Mouse (Mus musculus) MEL (cell line): ENCODE data around the gene Strada. TPM values are rescaled to one million over a fixed set of nuclear protein-coding genes. Genes with fewer than 3 reads are reported as not detected.

Source experiments
- DNase-seq: peaks from one replicate; pipeline ENCODE4 v3.0.0; 2011; ENCODE audit warnings: low read depth, low spot score
- H3K27ac ChIP-seq: 2 replicates; pipeline ENCODE4 v1.5.1; 2012; ENCODE audit warnings: low read depth, mild to moderate bottlenecking, control low read depth, low read length, moderate library complexity; ENCODE audit not compliant: control insufficient read depth
- H3K27me3 ChIP-seq, 2 experiments: fragments of 150-350 bp in 1 of 2; sonication (generic) in 1 of 2; 2 replicates each; pipeline ENCODE4 v1.6.1; 2012; ENCODE audit warnings: low read length in 2 of 2, mild to moderate bottlenecking in 2 of 2, improper control_type of control experiment in 1 of 2, moderate library complexity in 1 of 2; ENCODE audit not compliant: insufficient read depth in 2 of 2, control insufficient read depth in 1 of 2
- H3K36me3 ChIP-seq, 2 experiments: 2 replicates each; pipeline ENCODE4 v1.6.1; 2012 to 2014; ENCODE audit warnings: low read length in 2 of 2, improper control_type of control experiment in 1 of 2, inconsistent platforms in 1 of 2, mild to moderate bottlenecking in 1 of 2; ENCODE audit not compliant: insufficient read depth in 2 of 2, control insufficient read depth in 1 of 2
- H3K4me1 ChIP-seq, 2 experiments: fragments of 150-350 bp in 1 of 2; sonication (generic) in 1 of 2; 2 replicates each; pipeline ENCODE4 v1.6.1; 2012; ENCODE audit warnings: low read length in 2 of 2, improper control_type of control experiment in 1 of 2, mild to moderate bottlenecking in 1 of 2; ENCODE audit not compliant: insufficient read depth in 2 of 2, control insufficient read depth in 1 of 2
- H3K4me3 ChIP-seq, 2 experiments: fragments of 150-350 bp in 1 of 2; sonication (generic) in 1 of 2; 2 replicates each; pipeline ENCODE4 v1.5.1; 2012; ENCODE audit warnings: low read depth in 2 of 2, low read length in 2 of 2, mild to moderate bottlenecking in 2 of 2, moderate library complexity in 2 of 2, control low read depth in 1 of 2, improper control_type of control experiment in 1 of 2; ENCODE audit not compliant: control insufficient read depth in 1 of 2, insufficient read depth in 1 of 2
- H3K79me2 ChIP-seq: 2 replicates; pipeline ENCODE4 v1.6.1; 2012; ENCODE audit warnings: mild to moderate bottlenecking, low read length, moderate library complexity; ENCODE audit not compliant: control insufficient read depth, poor library complexity, insufficient read depth
- H3K9ac ChIP-seq: 2 replicates; pipeline ENCODE4 v1.6.1; 2012; ENCODE audit warnings: low read depth, mild to moderate bottlenecking, control low read depth, low read length, moderate library complexity; ENCODE audit not compliant: control insufficient read depth, poor library complexity, severe bottlenecking
- H3K9me3 ChIP-seq: fragments of 150-350 bp; sonication (generic); replicated peaks from 2 replicates; pipeline ENCODE4 v1.6.1; 2012; ENCODE audit warnings: mild to moderate bottlenecking, low read length, improper control_type of control experiment, moderate library complexity; ENCODE audit not compliant: insufficient read depth
- BHLHE40 ChIP-seq: IDR thresholded peaks from 2 replicates; pipeline ENCODE4 v1.6.1; 2012; ENCODE audit warnings: low read depth, mild to moderate bottlenecking, inconsistent platforms, low read length, improper control_type of control experiment, borderline replicate concordance
- CHD1 ChIP-seq: IDR thresholded peaks from 2 replicates; pipeline ENCODE4 v1.6.1; 2012; ENCODE audit warnings: low read depth, mild to moderate bottlenecking, inconsistent platforms, low read length, improper control_type of control experiment
- CHD2 ChIP-seq: IDR thresholded peaks from 2 replicates; pipeline ENCODE4 v1.6.1; 2011; ENCODE audit warnings: low read length, improper control_type of control experiment
- CTCF ChIP-seq, 3 experiments: IDR thresholded peaks in 2 of 3; conservative IDR thresholded peaks in 1 of 3; 2 replicates each; pipeline ENCODE4 v1.5.1; 2011 to 2012; ENCODE audit warnings: low read length in 3 of 3, low read depth in 2 of 3, mild to moderate bottlenecking in 2 of 3, improper control_type of control experiment in 1 of 3, inconsistent platforms in 1 of 3, mixed read lengths in 1 of 3, moderate library complexity in 1 of 3; ENCODE audit not compliant: control insufficient read depth in 1 of 3, insufficient read depth in 1 of 3, poor library complexity in 1 of 3, severe bottlenecking in 1 of 3
- E2F4 ChIP-seq: IDR thresholded peaks from 2 replicates; pipeline ENCODE4 v1.6.1; 2011; ENCODE audit warnings: low read depth, low read length, improper control_type of control experiment, borderline replicate concordance
- ELF1 ChIP-seq: IDR thresholded peaks from 2 replicates; pipeline ENCODE4 v1.6.1; 2014; ENCODE audit warnings: low read depth, mild to moderate bottlenecking, inconsistent platforms, low read length, improper control_type of control experiment, moderate library complexity
- EP300 ChIP-seq, 2 experiments: IDR thresholded peaks; 2 replicates each; pipeline ENCODE4 v1.6.1; 2011; ENCODE audit warnings: improper control_type of control experiment in 2 of 2, low read length in 2 of 2, low read depth in 1 of 2, mild to moderate bottlenecking in 1 of 2
- JUND ChIP-seq: IDR thresholded peaks from 2 replicates; pipeline ENCODE4 v1.6.1; 2011; ENCODE audit warnings: low read depth, mild to moderate bottlenecking, improper control_type of control experiment, low read length
- KAT2A ChIP-seq: conservative IDR thresholded peaks from 2 replicates; pipeline ENCODE4 v1.6.1; 2012; ENCODE audit warnings: low read depth, low read length, improper control_type of control experiment, inconsistent platforms
- MAFK ChIP-seq: IDR thresholded peaks from 2 replicates; pipeline ENCODE4 v1.6.1; 2011; ENCODE audit warnings: low read depth, mild to moderate bottlenecking, low read length, improper control_type of control experiment, borderline replicate concordance
- MAX ChIP-seq: IDR thresholded peaks from 2 replicates; pipeline ENCODE4 v1.6.1; 2011; ENCODE audit warnings: low read length, improper control_type of control experiment
- MAZ ChIP-seq: IDR thresholded peaks from 2 replicates; pipeline ENCODE4 v1.6.1; 2012; ENCODE audit warnings: low read depth, mild to moderate bottlenecking, inconsistent platforms, low read length, improper control_type of control experiment
- MEF2A ChIP-seq: IDR thresholded peaks from 2 replicates; pipeline ENCODE4 v1.6.1; 2014; ENCODE audit warnings: low read depth, mild to moderate bottlenecking, inconsistent platforms, low read length, improper control_type of control experiment; ENCODE audit not compliant: poor library complexity, insufficient replicate concordance, severe bottlenecking; ENCODE audit errors: extremely low read depth
- MYB ChIP-seq: IDR thresholded peaks from 2 replicates; pipeline ENCODE4 v1.6.1; 2011; ENCODE audit warnings: mild to moderate bottlenecking, low read depth, low read length, improper control_type of control experiment
- MYC ChIP-seq: IDR thresholded peaks from 2 replicates; pipeline ENCODE4 v1.6.1; 2011; ENCODE audit warnings: low read depth, mild to moderate bottlenecking, low read length, improper control_type of control experiment, moderate library complexity
- NELFE ChIP-seq: IDR thresholded peaks from 2 replicates; pipeline ENCODE4 v1.6.1; 2011; ENCODE audit warnings: low read depth, low read length, improper control_type of control experiment
- NRF1 ChIP-seq: IDR thresholded peaks from 2 replicates; pipeline ENCODE4 v1.6.1; 2014; ENCODE audit warnings: low read depth, mild to moderate bottlenecking, inconsistent platforms, low read length, improper control_type of control experiment, moderate library complexity; ENCODE audit not compliant: poor library complexity, insufficient read depth, severe bottlenecking
- POLR2A ChIP-seq, 2 experiments: IDR thresholded peaks; 2 replicates each; pipeline ENCODE4 v1.6.1; 2011 to 2012; ENCODE audit warnings: low read length in 2 of 2, mild to moderate bottlenecking in 2 of 2, control low read depth in 1 of 2, improper control_type of control experiment in 1 of 2, low read depth in 1 of 2, moderate library complexity in 1 of 2; ENCODE audit not compliant: control insufficient read depth in 1 of 2, insufficient read depth in 1 of 2, poor library complexity in 1 of 2
- POLR2AphosphoS2 ChIP-seq: IDR thresholded peaks from 2 replicates; pipeline ENCODE4 v1.6.1; 2011; ENCODE audit warnings: low read length, improper control_type of control experiment
- POLR2AphosphoS5 ChIP-seq: IDR thresholded peaks from 2 replicates; pipeline ENCODE4 v1.6.1; 2012; ENCODE audit warnings: low read depth, borderline replicate concordance, mild to moderate bottlenecking, inconsistent platforms, low read length, moderate library complexity, mixed read lengths
- RCOR1 ChIP-seq: IDR thresholded peaks from 2 replicates; pipeline ENCODE4 v1.6.1; 2012; ENCODE audit warnings: low read depth, mild to moderate bottlenecking, inconsistent platforms, low read length, improper control_type of control experiment
- SIN3A ChIP-seq: IDR thresholded peaks from 2 replicates; pipeline ENCODE4 v1.6.1; 2012; ENCODE audit warnings: low read length, improper control_type of control experiment, inconsistent platforms
- TAL1 ChIP-seq: IDR thresholded peaks from 2 replicates; pipeline ENCODE4 v1.6.1; 2012; ENCODE audit warnings: mild to moderate bottlenecking, inconsistent platforms, low read length, moderate library complexity, mixed read lengths
- TBP ChIP-seq: IDR thresholded peaks from 2 replicates; pipeline ENCODE4 v1.8.0; 2011; ENCODE audit warnings: low read depth, low read length, improper control_type of control experiment
- TCF12 ChIP-seq: IDR thresholded peaks from 2 replicates; pipeline ENCODE4 v1.6.1; 2014; ENCODE audit warnings: low read depth, mild to moderate bottlenecking, inconsistent platforms, low read length, improper control_type of control experiment, moderate library complexity
- UBTF ChIP-seq: IDR thresholded peaks from 2 replicates; pipeline ENCODE4 v1.6.1; 2012; ENCODE audit warnings: low read depth, mild to moderate bottlenecking, inconsistent platforms, low read length, improper control_type of control experiment, moderate library complexity, borderline replicate concordance; ENCODE audit not compliant: insufficient read depth
- USF1 ChIP-seq: IDR thresholded peaks from 2 replicates; pipeline ENCODE4 v1.6.1; 2014; ENCODE audit warnings: low read depth, mild to moderate bottlenecking, inconsistent platforms, low read length, improper control_type of control experiment, moderate library complexity
- USF2 ChIP-seq, 2 experiments: IDR thresholded peaks; 2 replicates each; pipeline ENCODE4 v1.6.1; 2011 to 2012; ENCODE audit warnings: improper control_type of control experiment in 2 of 2, low read length in 2 of 2, borderline replicate concordance in 1 of 2, inconsistent platforms in 1 of 2, low read depth in 1 of 2, mild to moderate bottlenecking in 1 of 2; ENCODE audit not compliant: insufficient read depth in 1 of 2
- ZMIZ1 ChIP-seq: IDR thresholded peaks from 2 replicates; pipeline ENCODE4 v1.6.1; 2012; ENCODE audit warnings: low read depth, mild to moderate bottlenecking, inconsistent platforms, low read length, improper control_type of control experiment, moderate library complexity
- ZNF384 ChIP-seq: IDR thresholded peaks from 2 replicates; pipeline ENCODE4 v1.6.1; 2012; ENCODE audit warnings: low read depth, mild to moderate bottlenecking, inconsistent platforms, low read length, improper control_type of control experiment
- polyA plus RNA-seq, 2 experiments: library from polyadenylated mRNA; stranded (reverse) in 1 of 2; unstranded in 1 of 2; fragments of >175 nt in 1 of 2; fragments of >200 nt in 1 of 2; gene quantifications; 2 replicates each; pipeline versions ENCODE4 v1.2.1 to v1.2.4; 2012; ENCODE audit warnings: low replicate concordance in 2 of 2, low read depth in 1 of 2; ENCODE audit not compliant: insufficient read length in 2 of 2, insufficient read depth in 1 of 2, missing spikeins in 1 of 2
- total RNA-seq: library from RNA; depleted of rRNA; stranded (reverse); fragments of 300-350 nt; gene quantifications from 2 replicates; pipeline ENCODE4 v1.2.3, GENCODE M21; 2012

The Strada gene
- total and polyA plus RNA-seq, 3 experiments, result 25.5 to 39.8 TPM; not detected in 1

- H3K9me3 ChIP-seq, result no peaks in the 10 kb centered on the region
- H3K9ac ChIP-seq, result no peak overlapping the region
- no peak overlapping the region for H3K27ac ChIP-seq
- peaks cover 12% of the 10 kb centered on the region for H3K79me2 ChIP-seq
- peaks cover 0 to 2% of the 10 kb centered on the region in 2 experiments; a peak in 1 of 4 replicates for H3K36me3 ChIP-seq
- no peak overlapping the region for H3K4me3 ChIP-seq
- H3K4me1 ChIP-seq, result peaks cover 0 to 11% of the 10 kb centered on the region in 2 experiments; a peak in 2 of 4 replicates
- DNase-seq, result no peak
- no peaks in the 10 kb centered on the region for H3K27me3 ChIP-seq
- TF ChIP-seq BHLHE40 (no peak), TBP (no peak), CTCF (IDR thresholded peaks at IDR 0.05 in 2 of 3, conservative IDR thresholded peaks at IDR 0.05 in 1 of 3; ENCODE audit: control insufficient read depth in 1 of 3, insufficient read depth in 1 of 3, low read depth in 2 of 3, low read length in 3 of 3, poor library complexity in 1 of 3, severe bottlenecking in 1 of 3) (no peak), JUND (no peak), ELF1 (no peak), MAFK (no peak), CHD2 (no peak), ZNF384 (no peak), MAX (no peak), USF2 (IDR thresholded peaks at IDR 0.05; ENCODE audit: borderline replicate concordance in 1 of 2, insufficient read depth in 1 of 2, low read depth in 1 of 2, low read length in 2 of 2) (no peak), MYC (no peak), MAZ (no peak), TAL1 (no peak), UBTF (no peak), NRF1 (no peak), NELFE (no peak), EP300 (IDR thresholded peaks at IDR 0.05; ENCODE audit: low read depth in 1 of 2, low read length in 2 of 2) (no peak), POLR2A (IDR thresholded peaks at IDR 0.05; ENCODE audit: control insufficient read depth in 1 of 2, insufficient read depth in 1 of 2, low read depth in 1 of 2, low read length in 2 of 2, poor library complexity in 1 of 2) (no peak), SIN3A (no peak)
These were observed 38.4 kb downstream of the Strada start for GRCm38 (mm10) chr11:106163546-106163945.

GRCm38 (mm10) chr11:106162237-106162636, 39.7 kb downstream of the Strada start:
- DNase-seq, result no peak
- Histone ChIP-seq H3K4me3 (no peak overlapping the region), H3K27ac (no peak overlapping the region), H3K36me3 (peaks cover 0 to 4% of the 10 kb centered on the region in 2 experiments; a peak in 1 of 4 replicates), H3K9ac (no peak overlapping the region), H3K4me1 (peaks cover 0 to 20% of the 10 kb centered on the region in 2 experiments; a peak in 2 of 4 replicates)
- no peak for TF ChIP-seq BHLHE40
- no peak for TF ChIP-seq MAZ
- TF ChIP-seq CHD1, result no peak
- no peak for TF ChIP-seq TCF12
- no peak for TF ChIP-seq CTCF (IDR thresholded peaks at IDR 0.05 in 2 of 3, conservative IDR thresholded peaks at IDR 0.05 in 1 of 3; ENCODE audit: control insufficient read depth in 1 of 3, insufficient read depth in 1 of 3, low read depth in 2 of 3, low read length in 3 of 3, poor library complexity in 1 of 3, severe bottlenecking in 1 of 3)
- TF ChIP-seq RCOR1, result no peak
- no peak for TF ChIP-seq MAX
- no peak for TF ChIP-seq NRF1
- no peak for TF ChIP-seq MEF2A
- no peak for TF ChIP-seq EP300 (IDR thresholded peaks at IDR 0.05; ENCODE audit: low read depth in 1 of 2, low read length in 2 of 2)
- TF ChIP-seq ZMIZ1, result no peak
- TF ChIP-seq MYB, result no peak
- TF ChIP-seq KAT2A, result no peak
- no peak for TF ChIP-seq POLR2AphosphoS5
- no peak for TF ChIP-seq E2F4
- no peak for TF ChIP-seq POLR2AphosphoS2
- no peak for TF ChIP-seq ZNF384
- no peak for TF ChIP-seq USF1
- TF ChIP-seq JUND, result no peak
- TF ChIP-seq NELFE, result no peak
- TF ChIP-seq, all 39 proteins: peak for 0
- Histone ChIP-seq H3K27me3 (no peaks in the 10 kb centered on the region), H3K9me3 (no peaks in the 10 kb centered on the region), H3K79me2 (peaks cover 13% of the 10 kb centered on the region)
